In the genomic region with DNA sequence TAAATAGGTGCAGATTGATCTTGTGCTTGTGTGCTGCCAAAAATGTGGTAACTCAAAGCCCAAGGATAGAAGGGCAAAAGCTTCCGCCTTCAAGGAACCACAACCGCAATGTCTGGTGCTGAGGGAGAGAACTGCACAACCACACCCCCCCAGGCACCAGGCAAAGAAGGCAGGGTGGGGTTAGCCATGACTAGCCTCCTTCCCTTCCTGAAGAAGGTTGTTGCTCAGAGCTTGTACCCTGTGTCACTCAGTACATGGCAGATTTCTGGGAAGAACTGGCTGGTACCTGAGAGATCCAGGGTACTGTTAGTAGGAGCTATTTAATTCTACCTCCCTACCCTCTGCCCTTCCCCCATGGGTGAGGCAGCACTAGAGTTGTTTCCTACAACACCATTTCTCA, we compare ENCODE assay signal across 11 mouse cellular contexts. TPM values are rescaled to one million over a fixed set of nuclear protein-coding genes. Genes with fewer than 3 reads are reported as not detected.
A peak's percentile ranks its signal among the peaks of the same experiment; 100 is the strongest.
DNase-seq lines count a peak whose midpoint lies in the region; ATAC-seq lines count a peak whose summit lies in the region.
"Had no signal": no experiment of that assay in that cellular context is flagged by ENCODE, and none has a peak within 500 bp of the region (broad histone marks: within the 10 kb centered on the region; RNA-seq: fewer than 3 reads in every experiment).

No protein-coding gene starts in this region.

- H3K4me1 ChIP-seq in heart, embryonic 13.5 days, result peaks cover 97% of the 10 kb centered on the region
- peaks cover 99% of the 10 kb centered on the region for H3K4me1 ChIP-seq in midbrain, embryonic 13.5 days (replicated peaks)
- peaks cover 86% of the 10 kb centered on the region for H3K4me1 ChIP-seq in midbrain, embryonic 15.5 days
- peaks cover 98% of the 10 kb centered on the region for H3K4me1 ChIP-seq in hindbrain, embryonic 15.5 days (replicated peaks)
- H3K4me1 ChIP-seq in stomach, embryonic 16.5 days (ENCODE audit: control insufficient read depth, insufficient read depth, low read length), result peaks cover 52% of the 10 kb centered on the region

- no peak overlapping the region for H3K27ac ChIP-seq in heart, embryonic 13.5 days (replicated peaks)
- H3K27ac ChIP-seq in midbrain, embryonic 13.5 days, result no peak overlapping the region
- no peak overlapping the region for H3K27ac ChIP-seq in midbrain, embryonic 15.5 days
- no peak overlapping the region for H3K27ac ChIP-seq in hindbrain, embryonic 15.5 days (replicated peaks)
- H3K27ac ChIP-seq in stomach, embryonic 16.5 days (ENCODE audit: low read length), result no peak overlapping the region; the same call in 1 of the 2 replicates

- H3K27me3 ChIP-seq in heart, embryonic 13.5 days (replicated peaks), result no peaks in the 10 kb centered on the region
- no peaks in the 10 kb centered on the region for H3K27me3 ChIP-seq in midbrain, embryonic 13.5 days
- H3K27me3 ChIP-seq in midbrain, embryonic 15.5 days (replicated peaks), result no peaks in the 10 kb centered on the region
- H3K27me3 ChIP-seq in hindbrain, embryonic 15.5 days, result no peaks in the 10 kb centered on the region
- H3K27me3 ChIP-seq in stomach, embryonic 16.5 days (ENCODE audit: control insufficient read depth, insufficient read depth, low read length), result no peaks in the 10 kb centered on the region

- H3K9ac ChIP-seq in heart, embryonic 13.5 days, result peak overlapping the region; percentile 33; the same call in 1 of the 2 replicates
- H3K9ac ChIP-seq in midbrain, embryonic 13.5 days (replicated peaks), result no peak overlapping the region
- no peak overlapping the region for H3K9ac ChIP-seq in midbrain, embryonic 15.5 days
- H3K9ac ChIP-seq in hindbrain, embryonic 15.5 days, result no peak overlapping the region
- no peak overlapping the region for H3K9ac ChIP-seq in stomach, embryonic 16.5 days (ENCODE audit: low read length)

- H3K4me3 ChIP-seq in heart, embryonic 13.5 days, result no peak overlapping the region
- no peak overlapping the region for H3K4me3 ChIP-seq in midbrain, embryonic 13.5 days (replicated peaks)
- H3K4me3 ChIP-seq in midbrain, embryonic 15.5 days, result no peak overlapping the region
- H3K4me3 ChIP-seq in hindbrain, embryonic 15.5 days, result no peak overlapping the region
- no peak overlapping the region for H3K4me3 ChIP-seq in stomach, embryonic 16.5 days (replicated peaks; ENCODE audit: low read length)

- H3K36me3 ChIP-seq in heart, embryonic 13.5 days, result no peaks in the 10 kb centered on the region
- H3K36me3 ChIP-seq in midbrain, embryonic 13.5 days, result no peaks in the 10 kb centered on the region
- no peaks in the 10 kb centered on the region for H3K36me3 ChIP-seq in midbrain, embryonic 15.5 days (replicated peaks)
- H3K36me3 ChIP-seq in hindbrain, embryonic 15.5 days, result no peaks in the 10 kb centered on the region
- H3K36me3 ChIP-seq in stomach, embryonic 16.5 days (ENCODE audit: control insufficient read depth, insufficient read depth, low read length), result no peaks in the 10 kb centered on the region

- no peaks in the 10 kb centered on the region for H3K9me3 ChIP-seq in heart, embryonic 13.5 days
- no peaks in the 10 kb centered on the region for H3K9me3 ChIP-seq in midbrain, embryonic 13.5 days
- H3K9me3 ChIP-seq in midbrain, embryonic 15.5 days, result no peaks in the 10 kb centered on the region
- H3K9me3 ChIP-seq in hindbrain, embryonic 15.5 days, result no peaks in the 10 kb centered on the region
- no peaks in the 10 kb centered on the region for H3K9me3 ChIP-seq in stomach, embryonic 16.5 days (replicated peaks; ENCODE audit: control insufficient read depth, low read length)

- WGBS in heart, embryonic 13.5 days, result 84% methylated on average over 2 of the region's 2 CpGs
- WGBS in midbrain, embryonic 13.5 days, result 90% methylated on average over 2 of the region's 2 CpGs
- WGBS in midbrain, embryonic 15.5 days, result 83% methylated on average over 2 of the region's 2 CpGs
- WGBS in hindbrain, embryonic 15.5 days, result 90% methylated on average over 2 of the region's 2 CpGs
- 75% methylated on average over 2 of the region's 2 CpGs for WGBS in stomach, embryonic 16.5 days

- no peak for DNase-seq in heart, adult 9 months (ENCODE audit: low spot score in 2 of 2)
- no peak for DNase-seq in frontal cortex, adult 2 months (ENCODE audit: extremely low spot score in 1 of 2, low spot score in 1 of 2)
- DNase-seq in adrenal gland, postnatal 4 days (ENCODE audit: low spot score in 2 of 2), result no peak
- DNase-seq: gastrocnemius, postnatal 10 days; heart, postnatal 36 days had no signal

- H3K4me2 ChIP-seq in heart, embryonic 13.5 days, result no peak overlapping the region
- H3K4me2 ChIP-seq in midbrain, embryonic 13.5 days (replicated peaks), result peak overlapping the region; percentile 67; the same call in 1 of the 2 replicates
- H3K4me2 ChIP-seq in midbrain, embryonic 15.5 days, result no peak overlapping the region
- peak overlapping the region; percentile 76 for H3K4me2 ChIP-seq in hindbrain, embryonic 15.5 days
- no peak overlapping the region for H3K4me2 ChIP-seq in stomach, embryonic 16.5 days (ENCODE audit: low read depth, low read length)

- ATAC-seq in heart, embryonic 13.5 days (ENCODE audit: extremely low read depth, insufficient number of reproducible peaks, low FRiP score, low TSS enrichment), result no peak
- ATAC-seq in midbrain, embryonic 13.5 days, result no peak
- ATAC-seq in midbrain, embryonic 15.5 days (replicated peaks), result no peak
- no peak for ATAC-seq in hindbrain, embryonic 15.5 days (ENCODE audit: low FRiP score, low read depth)
- ATAC-seq in stomach, embryonic 16.5 days (ENCODE audit: insufficient read depth, low FRiP score), result peak; percentile 48; the same call in 1 of the 2 replicates
- ATAC-seq: CD4-positive, CD25-positive, alpha-beta regulatory T cell, adult 4 months had no signal

RNA-seq across cellular contexts. Expression of a gene that starts 8.1 kb away (rescaled TPM):
- polyA plus RNA-seq in heart, embryonic 13.5 days (2015; fragmentation: Nextera tagmentation; extraction: Ambion mirVana), result 6.0 and 6.3 TPM in 2 replicates
- polyA plus RNA-seq in midbrain, embryonic 13.5 days (2015; fragmentation: Nextera tagmentation; extraction: Ambion mirVana), result 20.4 and 23.3 TPM in 2 replicates
- polyA plus RNA-seq in midbrain, embryonic 15.5 days (2015; fragmentation: Nextera tagmentation; extraction: Ambion mirVana), result 22.4 and 23.8 TPM in 2 replicates
- polyA plus RNA-seq in hindbrain, embryonic 15.5 days (2015; fragmentation: Nextera tagmentation; extraction: Ambion mirVana), result 30.7 and 32.8 TPM in 2 replicates
- polyA plus RNA-seq in stomach, embryonic 16.5 days (2015; fragmentation: Nextera tagmentation; extraction: Ambion mirVana), result 7.3 and 8.2 TPM in 2 replicates
- polyA plus RNA-seq in frontal cortex, adult 2 months (2012; rRNA removed), result 26.9 and 30.7 TPM in 2 replicates
- total RNA-seq in adrenal gland, postnatal 4 days (2021), result 10 to 100 TPM; 12.3 to 12.4 TPM
- polyA plus RNA-seq: CD4-positive, CD25-positive, alpha-beta regulatory T cell, adult 4 months had no signal

Comparison
In these comparisons a context has a peak if more than half of its experiments do, and no peak if none do; other contexts are left out.
1. H3K4me2 ChIP-seq: peak in midbrain, embryonic 13.5 days (single experiment) and hindbrain, embryonic 15.5 days (single experiment); none in heart, embryonic 13.5 days (single experiment), midbrain, embryonic 15.5 days (single experiment) and stomach, embryonic 16.5 days (single experiment).